Mouse (Mus musculus) megakaryocyte-erythroid progenitor cell, adult 5 weeks (primary cell): ENCODE data around the gene Rex2. TPM values are rescaled to one million over a fixed set of nuclear protein-coding genes. Genes with fewer than 3 reads are reported as not detected.

Experiments used
- polyA plus RNA-seq: library from polyadenylated mRNA; stranded (reverse); fragments of >175 nt; gene quantifications from 2 replicates; pipeline ENCODE4 v1.2.3, GENCODE M21; 2012

Rex2 gene
- polyA plus RNA-seq: not detected in 2 replicates

DNA sequence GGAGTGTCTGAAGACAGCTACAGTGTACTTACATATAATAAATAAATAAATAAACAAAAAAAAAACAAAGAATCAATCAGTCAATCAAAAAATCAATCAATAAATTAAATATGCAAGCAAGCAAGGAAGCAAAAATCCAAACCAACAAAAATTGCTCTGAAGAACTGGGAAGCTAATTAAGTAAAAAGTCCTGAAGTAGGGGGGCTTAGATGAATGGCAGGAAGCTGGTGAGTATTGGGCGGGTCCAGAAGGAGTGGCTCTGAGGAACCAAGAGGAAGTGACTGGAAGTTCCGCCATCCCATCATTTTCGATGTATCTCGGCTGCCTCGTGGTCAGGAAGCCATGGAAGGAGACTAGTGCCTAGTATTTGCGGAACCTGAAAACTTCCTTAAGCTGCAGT lies at the start of gene Rex2:
Gene Rex2 (plus strand): TSS at position 301 of the 400 bp plus-strand sequence.

Other genes starting within 250 kb of the Rex2 start
- gene Gm21411, start 112.3 kb upstream of the Rex2 start, polyA plus RNA-seq: not detected in 2 replicates
- gene Zfp989, start 49.9 kb upstream of the Rex2 start, polyA plus RNA-seq: 0.02 TPM in 1 of 2 replicates, not detected in the other
- 0.82 and 1.2 TPM in 2 replicates for gene Zfp991, start 110.2 kb downstream of the Rex2 start, polyA plus RNA-seq